Mouse (Mus musculus) cortical plate, adult 2 months (tissue): ENCODE results near the gene Tarbp2.

ENCODE experiments used
- CTCF ChIP-seq: fragments of 200-500 bp; IDR thresholded peaks from 2 replicates; pipeline ENCODE4 v1.5.1; 2011; ENCODE audit warnings: mild to moderate bottlenecking, control low read depth, low read length; ENCODE audit not compliant: insufficient read depth; ENCODE audit errors: extremely low read depth
- POLR2A ChIP-seq: fragments of 200-500 bp; IDR thresholded peaks from 2 replicates; pipeline ENCODE4 v1.6.1; 2011; ENCODE audit warnings: mild to moderate bottlenecking, low read length, control low read depth; ENCODE audit not compliant: insufficient read depth; ENCODE audit errors: extremely low read depth

DNA sequence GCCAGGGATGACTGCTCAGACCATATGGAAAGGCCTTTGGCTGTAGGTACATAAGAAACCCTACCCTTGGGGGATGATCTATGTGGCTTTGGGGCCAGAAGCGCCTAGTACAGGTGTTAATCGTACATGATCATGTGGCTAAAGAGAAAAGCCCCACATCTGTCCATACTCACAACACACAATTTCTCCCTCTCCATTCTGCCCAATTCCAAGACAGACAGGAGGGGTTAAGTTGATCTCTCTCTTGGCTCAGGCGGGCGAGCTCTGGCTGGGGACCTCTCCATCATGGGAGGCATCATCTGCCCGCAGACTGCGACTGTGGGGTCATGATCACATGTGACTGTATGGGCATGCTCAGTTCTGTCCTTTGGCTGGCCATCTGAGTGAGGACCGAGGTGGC, 15.9 kb downstream of the Tarbp2 start:
- TF ChIP-seq CTCF (no peak), POLR2A (no peak)
